In the genomic region with DNA sequence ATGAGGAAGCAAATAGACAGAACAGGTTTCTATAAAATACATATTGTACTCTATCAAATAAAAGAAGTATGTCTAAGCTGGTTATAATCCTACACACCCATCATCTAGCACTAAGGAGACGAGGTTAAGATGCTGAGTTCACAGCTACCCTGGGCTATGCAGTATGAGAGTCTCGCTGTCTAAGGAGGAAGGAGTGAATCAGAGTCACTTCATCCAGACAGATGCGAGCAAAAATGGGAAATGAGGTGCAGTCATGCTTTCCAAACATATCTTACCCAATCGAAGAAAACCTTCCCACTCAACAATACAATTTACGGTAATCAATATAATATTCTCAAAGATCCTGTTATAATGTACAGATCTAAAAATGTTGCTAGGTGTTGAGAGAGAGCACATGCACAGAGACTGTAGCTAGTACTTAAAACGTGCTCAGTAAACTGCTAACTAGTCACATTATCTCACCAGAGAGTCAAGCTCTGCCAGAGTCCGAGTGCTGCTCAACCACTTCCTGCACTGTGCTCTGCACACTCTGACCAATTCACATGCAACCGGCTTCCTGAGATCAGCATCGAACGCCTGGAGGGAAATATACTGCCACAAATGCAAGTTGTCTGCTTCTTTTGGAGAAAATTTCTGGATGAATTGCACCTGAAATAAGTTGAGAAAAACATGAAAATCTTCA, we compare ENCODE assay signal across 18 mouse cellular contexts.
"Had no signal": no experiment of that assay in that cellular context is flagged by ENCODE, and none has a peak within 500 bp of the region (broad histone marks: within the 10 kb centered on the region; RNA-seq: fewer than 3 reads in every experiment).

No protein-coding gene starts in this region.

- DNase-seq: kidney, adult 18-20 months; kidney, adult 9 months; kidney, postnatal 14 days; kidney, postnatal 4 days; liver; liver, embryonic 13.5 days; lung, adult 2 months; lung, postnatal 14 days; lung, postnatal 4 days; right cerebral cortex, postnatal 14 days; right cerebral cortex, postnatal 4 days; thymus, postnatal 25 days had no signal

- H3K4me2 ChIP-seq: limb, embryonic 13.5 days; liver, embryonic 13.5 days; midbrain, embryonic 13.5 days had no signal

- H3K4me3 ChIP-seq: limb, embryonic 10.5 days; limb, embryonic 13.5 days; liver, embryonic 13.5 days; midbrain, embryonic 13.5 days had no signal

- H3K27ac ChIP-seq: limb, embryonic 10.5 days; limb, embryonic 13.5 days; liver, embryonic 13.5 days; midbrain, embryonic 13.5 days; stomach, postnatal 0 days had no signal

- H3K4me1 ChIP-seq: limb, embryonic 10.5 days; limb, embryonic 13.5 days; liver, embryonic 13.5 days; midbrain, embryonic 13.5 days had no signal

- H3K27me3 ChIP-seq: limb, embryonic 13.5 days; liver, embryonic 13.5 days; midbrain, embryonic 13.5 days had no signal

- H3K9ac ChIP-seq: limb, embryonic 13.5 days; liver, embryonic 13.5 days; midbrain, embryonic 13.5 days had no signal

- ATAC-seq: intestine, embryonic 16.5 days; midbrain, embryonic 13.5 days; midbrain, embryonic 16.5 days had no signal

- H3K9me3 ChIP-seq: limb, embryonic 10.5 days; limb, embryonic 13.5 days; liver, embryonic 13.5 days; midbrain, embryonic 13.5 days had no signal
